Mouse (Mus musculus) spleen, postnatal 14 days (tissue): ENCODE results near the gene Pcnx3.

Experiments
- DNase-seq, 2 experiments: peaks; one replicate each; pipeline ENCODE4 v3.0.0; 2021 to 2022; ENCODE audit warnings: low spot score in 2 of 2

The Pcnx3 gene

DNA sequence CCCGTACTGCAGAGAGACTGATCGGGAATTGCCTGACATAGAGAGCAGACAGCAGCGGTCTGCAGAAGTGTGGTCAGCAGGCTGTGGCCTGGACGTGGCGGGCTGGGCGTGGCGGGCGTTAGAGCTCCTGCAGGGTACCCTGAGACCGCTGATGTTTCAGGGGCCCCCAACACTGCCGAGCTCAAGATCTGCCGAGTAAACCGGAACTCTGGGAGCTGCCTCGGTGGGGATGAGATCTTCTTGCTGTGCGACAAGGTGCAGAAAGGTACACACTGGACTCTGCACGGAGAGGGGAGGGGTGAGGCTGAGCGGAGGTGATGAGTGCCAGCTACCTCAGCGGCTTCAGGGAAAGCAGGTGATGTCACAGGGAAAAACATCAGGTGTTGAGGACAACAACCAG, 47.7 kb downstream of the Pcnx3 start:
- DNase-seq = no peak

GRCm38 (mm10) chr19:5640339-5640738, 48.4 kb downstream of the Pcnx3 start:
- no peak for DNase-seq

GRCm38 (mm10) chr19:5638416-5639005, 50.2 kb downstream of the Pcnx3 start:
- DNase-seq = no peak

DNA sequence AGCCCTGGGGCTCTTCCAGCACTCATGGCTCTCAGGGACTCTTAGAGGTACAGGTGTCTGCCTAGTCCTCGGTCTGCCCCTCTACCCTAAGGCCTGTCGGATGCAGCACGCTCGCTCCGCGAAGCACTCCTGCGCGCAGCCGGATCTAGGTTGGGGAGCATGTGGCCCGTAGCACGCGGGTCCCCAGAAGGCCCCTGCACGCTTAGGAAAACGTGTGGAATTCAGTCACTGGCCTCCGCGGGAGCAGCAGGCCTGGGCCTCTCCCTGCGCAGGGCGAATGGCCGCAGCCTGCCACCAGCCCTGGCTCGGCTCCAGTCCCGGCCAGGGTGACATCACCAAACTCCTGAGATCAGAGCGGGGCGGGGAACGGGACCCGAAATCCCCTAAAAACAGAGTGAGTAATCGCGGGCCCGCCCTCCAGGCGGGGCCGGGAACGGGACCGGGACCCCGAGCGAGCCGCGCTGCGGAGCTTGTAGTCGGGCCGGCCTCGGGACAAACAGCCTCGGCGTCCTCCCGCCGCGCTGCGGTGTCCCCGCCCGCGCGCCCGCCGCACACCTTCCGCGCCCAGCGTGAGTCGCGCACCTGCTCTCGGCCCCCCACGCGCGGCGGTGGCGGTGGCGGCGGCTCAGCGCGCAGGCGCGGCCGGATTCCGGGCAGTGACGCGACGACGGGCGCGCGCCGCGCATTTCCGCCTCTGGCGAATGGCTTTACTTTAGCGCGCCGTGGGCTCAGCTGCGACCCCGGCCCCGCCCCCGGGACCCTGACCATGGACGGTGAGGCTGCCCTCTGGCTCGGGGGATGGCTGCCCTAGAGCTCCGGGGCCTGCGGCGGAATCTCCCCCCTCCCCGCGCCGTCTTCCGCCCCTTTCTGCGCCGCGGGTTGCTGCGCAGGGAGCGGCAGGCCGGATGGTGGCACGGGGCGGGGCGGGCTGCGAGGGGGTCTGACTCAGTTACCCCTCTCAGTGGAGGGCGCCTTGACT, 51.4 kb downstream of the Pcnx3 start, which contains the start of gene Rela:
TSS of gene Rela (plus strand) at position 415 of the 979 bp plus-strand sequence.
- peak; percentile 73 to 82 for DNase-seq

- no peak for DNase-seq
These were observed 52.1 kb downstream of the Pcnx3 start for GRCm38 (mm10) chr19:5636571-5637041.

GRCm38 (mm10) chr19:5636036-5636570, 52.6 kb downstream of the Pcnx3 start:
- no peak for DNase-seq

- DNase-seq = no peak
These were observed 56.6 kb downstream of the Pcnx3 start for GRCm38 (mm10) chr19:5632120-5632519.

DNA sequence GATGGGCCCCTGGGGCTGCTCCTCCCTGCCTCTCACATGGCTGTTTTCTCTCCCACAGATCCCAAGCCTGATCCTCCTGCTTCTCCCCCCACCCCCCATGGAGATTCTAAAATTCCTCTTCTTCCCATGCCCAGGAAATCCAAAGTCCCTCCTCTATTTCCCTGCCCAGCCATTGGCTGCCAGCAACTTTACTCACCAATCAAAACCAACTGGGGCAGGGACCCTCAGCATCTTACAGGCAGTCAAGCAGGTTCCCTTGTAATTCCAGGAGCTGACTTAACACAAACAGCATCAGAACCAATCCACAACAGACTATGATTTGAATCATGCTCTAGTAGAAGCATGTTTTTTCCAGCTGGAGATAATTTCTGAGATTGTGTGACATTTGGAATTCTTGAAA, 58.8 kb downstream of the Pcnx3 start:
- no peak for DNase-seq

DNA sequence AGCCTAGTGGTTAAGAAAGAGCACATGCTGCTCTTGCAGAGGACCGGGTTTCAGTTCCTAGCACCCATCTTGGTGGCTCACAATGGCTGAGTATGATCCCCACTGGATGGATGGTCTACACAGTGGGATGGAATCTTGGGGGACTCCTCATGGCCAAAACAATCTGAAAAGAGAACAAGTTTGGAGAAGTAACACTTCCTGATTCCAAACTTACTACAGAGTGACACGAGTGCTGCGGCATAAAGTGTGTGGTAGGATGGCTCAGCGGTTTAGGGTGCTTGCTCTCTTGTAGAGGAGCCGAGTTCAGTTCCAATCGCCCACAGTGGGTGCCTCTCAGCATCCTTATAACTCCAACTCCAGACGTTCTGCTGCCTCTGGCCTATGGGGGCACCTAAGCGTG, 63.4 kb downstream of the Pcnx3 start:
- no peak for DNase-seq

DNA sequence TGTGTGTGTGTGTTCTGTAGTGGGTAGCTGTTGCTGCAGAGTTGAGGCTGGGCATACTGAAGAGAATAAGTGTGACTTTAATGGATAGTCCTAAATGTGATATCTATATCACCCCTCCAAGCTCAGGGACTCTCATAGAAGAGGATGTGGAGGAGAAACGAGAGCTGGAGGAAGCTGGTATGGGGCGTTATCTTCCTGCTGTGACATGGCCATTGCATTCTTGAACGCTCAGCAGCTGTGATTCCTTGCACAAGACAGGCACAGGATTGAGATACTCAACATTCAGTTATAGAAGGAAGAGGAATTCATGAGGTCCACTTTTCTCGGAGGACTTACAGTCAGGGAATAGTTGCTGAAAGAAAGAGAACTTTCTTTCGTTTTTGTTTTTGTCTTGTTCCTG, 66.8 kb downstream of the Pcnx3 start:
- DNase-seq = no peak

DNA sequence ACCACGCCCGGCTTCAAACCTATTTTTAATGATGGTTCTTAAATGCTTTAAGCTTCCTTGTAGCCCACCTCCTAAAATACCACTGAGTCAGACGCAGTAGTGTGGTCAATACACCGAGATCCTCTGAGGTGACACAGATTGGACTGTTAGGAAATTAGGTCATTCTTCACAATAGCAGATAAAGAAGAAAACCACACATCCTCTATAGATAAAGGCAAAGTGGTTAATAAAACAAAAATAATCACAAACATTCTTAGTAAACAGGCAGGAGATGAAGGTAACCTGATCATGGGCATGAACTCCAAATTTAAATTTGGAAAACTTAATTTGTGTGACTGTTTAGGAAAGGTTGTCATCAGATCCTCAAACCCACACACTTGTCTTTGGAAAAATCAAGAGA, 68.7 kb downstream of the Pcnx3 start:
- no peak for DNase-seq

GRCm38 (mm10) chr19:5614953-5615352, 73.8 kb downstream of the Pcnx3 start:
- no peak for DNase-seq
